In the genomic region with DNA sequence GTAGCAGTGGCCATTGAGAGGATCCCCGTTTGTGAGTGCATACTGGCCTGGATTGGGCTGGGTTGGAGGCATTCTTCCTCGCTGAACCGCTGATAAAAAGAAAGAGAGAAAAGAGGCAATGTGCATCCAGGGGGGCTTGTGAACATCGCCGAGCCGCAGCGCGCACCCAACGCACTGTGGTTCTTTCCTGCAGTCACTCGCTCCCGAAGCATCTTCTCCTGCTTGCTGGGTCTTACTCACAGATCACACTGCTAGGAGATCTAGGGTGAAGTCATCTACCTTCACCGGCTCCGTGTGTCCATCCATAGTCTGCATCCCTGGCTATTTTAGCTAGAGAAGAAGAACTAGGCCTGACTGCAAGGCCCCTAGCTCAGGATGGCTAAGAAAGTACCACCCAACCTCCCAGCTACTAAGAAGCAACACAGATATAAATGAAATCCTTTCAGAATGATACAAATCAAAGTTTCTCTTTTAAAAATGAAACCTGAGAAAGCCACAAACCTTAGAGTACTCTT, we compare ENCODE assay signal across 10 mouse cellular contexts. TPM values are rescaled to one million over a fixed set of nuclear protein-coding genes. Genes with fewer than 3 reads are reported as not detected.
DNase-seq lines count a peak whose midpoint lies in the region; ATAC-seq lines count a peak whose summit lies in the region.
"Had no signal": no experiment of that assay in that cellular context is flagged by ENCODE, and none has a peak within 500 bp of the region (broad histone marks: within the 10 kb centered on the region; RNA-seq: fewer than 3 reads in every experiment).

No protein-coding gene starts in this region.

- no peaks in the 10 kb centered on the region for H3K36me3 ChIP-seq in heart, embryonic 14.5 days (ENCODE audit: control insufficient read depth, insufficient read depth, low read length)
- peaks cover 26% of the 10 kb centered on the region for H3K36me3 ChIP-seq in forebrain, embryonic 12.5 days (replicated peaks)
- H3K36me3 ChIP-seq in midbrain, embryonic 10.5 days: peaks cover 59% of the 10 kb centered on the region

- H3K4me3 ChIP-seq in heart, embryonic 14.5 days (ENCODE audit: control insufficient read depth in 1 of 2, insufficient read depth in 1 of 2, low read depth in 1 of 2, low read length in 2 of 2): peak overlapping the region; percentile 17 to 32
- H3K4me3 ChIP-seq in forebrain, embryonic 12.5 days (replicated peaks): peak overlapping the region; percentile 96
- H3K4me3 ChIP-seq in midbrain, embryonic 10.5 days: peak overlapping the region; percentile 96

- H3K4me1 ChIP-seq in heart, embryonic 14.5 days (ENCODE audit: control insufficient read depth in 2 of 2, insufficient read depth in 2 of 2, low read length in 2 of 2): peaks cover 0 to 13% of the 10 kb centered on the region in 2 experiments; a peak in 2 of 4 replicates
- H3K4me1 ChIP-seq in forebrain, embryonic 12.5 days: peaks cover 12% of the 10 kb centered on the region
- peaks cover 48% of the 10 kb centered on the region for H3K4me1 ChIP-seq in midbrain, embryonic 10.5 days

- 24% methylated on average over 13 of the region's 13 CpGs for WGBS in heart, embryonic 14.5 days
- WGBS in forebrain, embryonic 12.5 days: 3% methylated on average over 13 of the region's 13 CpGs
- WGBS in midbrain, embryonic 10.5 days: 2% methylated on average over 13 of the region's 13 CpGs

- no peak overlapping the region for H3K27ac ChIP-seq in heart, embryonic 14.5 days (replicated peaks in 1 of 2; ENCODE audit: control insufficient read depth in 1 of 2, insufficient read depth in 1 of 2, low read depth in 2 of 2, low read length in 2 of 2)
- peak overlapping the region; percentile 95 for H3K27ac ChIP-seq in forebrain, embryonic 12.5 days
- H3K27ac ChIP-seq in midbrain, embryonic 10.5 days (replicated peaks): peak overlapping the region; percentile 99
- H3K27ac ChIP-seq: macrophage had no signal

- peak overlapping the region; percentile 60 for H3K4me2 ChIP-seq in heart, embryonic 14.5 days (ENCODE audit: low read length)
- H3K4me2 ChIP-seq in forebrain, embryonic 12.5 days: peak overlapping the region; percentile 70

- DNase-seq in heart, adult 9 months (ENCODE audit: low spot score in 2 of 2): no peak
- peak; percentile 72 for DNase-seq in Muller cell, postnatal 12 days (ENCODE audit: inconsistent ontology term)
- peak; percentile 62 for DNase-seq in midbrain, embryonic 10.5 days (ENCODE audit: low spot score)
- DNase-seq in frontal cortex, postnatal 36 days (ENCODE audit: low spot score in 2 of 2): no peak
- DNase-seq in layer of hippocampus, postnatal 14 days (ENCODE audit: low spot score in 2 of 2): no peak
- DNase-seq in gastrocnemius, adult 8-10 months (ENCODE audit: low spot score in 2 of 2): no peak
- DNase-seq: thymus, postnatal 4 days had no signal

- H3K9ac ChIP-seq in heart, embryonic 14.5 days (ENCODE audit: low read length): peak overlapping the region; percentile 9; the same call in 1 of the 2 replicates
- H3K9ac ChIP-seq in forebrain, embryonic 12.5 days: peak overlapping the region; percentile 98

- H3K9me3 ChIP-seq in heart, embryonic 14.5 days (ENCODE audit: control insufficient read depth, low read length): no peaks in the 10 kb centered on the region
- H3K9me3 ChIP-seq in forebrain, embryonic 12.5 days: no peaks in the 10 kb centered on the region
- no peaks in the 10 kb centered on the region for H3K9me3 ChIP-seq in midbrain, embryonic 10.5 days (replicated peaks)

- H3K27me3 ChIP-seq in heart, embryonic 14.5 days (ENCODE audit: control insufficient read depth, insufficient read depth, low read length): peaks cover 68% of the 10 kb centered on the region
- H3K27me3 ChIP-seq in forebrain, embryonic 12.5 days: peaks cover 30% of the 10 kb centered on the region
- H3K27me3 ChIP-seq in midbrain, embryonic 10.5 days (ENCODE audit: low read depth, poor library complexity, severe bottlenecking): peaks cover 56% of the 10 kb centered on the region

- ATAC-seq in heart, embryonic 14.5 days (ENCODE audit: insufficient number of reproducible peaks, insufficient read depth, low FRiP score, low read depth): no peak
- no peak for ATAC-seq in forebrain, embryonic 12.5 days (ENCODE audit: low FRiP score)

RNA-seq across cellular contexts. Expression of a gene that starts 3.9 kb away (rescaled TPM):
- polyA plus RNA-seq in heart, embryonic 14.5 days (2014; fragmentation: Nextera tagmentation; extraction: Ambion mirVana): 5.6 and 8.3 TPM in 2 replicates
- 86.3 and 113 TPM in 2 replicates for polyA plus RNA-seq in forebrain, embryonic 12.5 days (2016; fragmentation: Nextera tagmentation; extraction: Ambion mirVana)
- 53.1 and 57.4 TPM in 2 replicates for polyA plus RNA-seq in midbrain, embryonic 10.5 days (2016; fragmentation: Nextera tagmentation; extraction: Ambion mirVana)
- total RNA-seq in layer of hippocampus, postnatal 14 days (2021): 100 to 1,000 TPM; 100 to 110 TPM
- under 1 TPM; 0.15 to 0.36 (median 0.32) TPM for total RNA-seq in gastrocnemius, adult 8-10 months (2022)
- polyA plus RNA-seq: macrophage had no signal

Comparison
In these comparisons a context has a peak if more than half of its experiments do, and no peak if none do; other contexts are left out.
1. H3K27ac ChIP-seq: peak in forebrain, embryonic 12.5 days (single experiment) and midbrain, embryonic 10.5 days (single experiment); none in heart, embryonic 14.5 days (0 of 2).
2. H3K4me3 ChIP-seq: peak in every context shown above with its lines; median percentile 96 in forebrain, embryonic 12.5 days; 96 in midbrain, embryonic 10.5 days; 24 in heart, embryonic 14.5 days.
3. DNase-seq: peak in Muller cell, postnatal 12 days (single experiment) and midbrain, embryonic 10.5 days (single experiment); none in heart, adult 9 months (0 of 2), frontal cortex, postnatal 36 days (0 of 2), layer of hippocampus, postnatal 14 days (0 of 2) and gastrocnemius, adult 8-10 months (0 of 2).